ENCODE assay signal across 8 mouse cellular contexts in genomic region chr14:103469464-103470015, GRCm38 (mm10). TPM values are rescaled to one million over a fixed set of nuclear protein-coding genes. Genes with fewer than 3 reads are reported as not detected.
A peak's percentile ranks its signal among the peaks of the same experiment; 100 is the strongest.
DNase-seq lines count a peak whose midpoint lies in the region; ATAC-seq and TF ChIP-seq lines count a peak whose summit lies in the region.

No protein-coding gene starts in this region.

- H3K9ac ChIP-seq in forebrain, embryonic 16.5 days (replicated peaks; ENCODE audit: low read depth, low read length) = 0 out of 2 replicates have a peak overlapping the region, but pooled peaks have one; percentile 13
- no peak overlapping the region for H3K9ac ChIP-seq in hindbrain, embryonic 15.5 days
- no peak overlapping the region for H3K9ac ChIP-seq in stomach, postnatal 0 days (ENCODE audit: low read length)

- TF ChIP-seq CTCF in stomach, postnatal 0 days (IDR thresholded peaks at IDR 0.05; ENCODE audit: low read depth) = peak; percentile 88

- no peak overlapping the region; the same call in 1 of the 2 replicates for H3K4me3 ChIP-seq in forebrain, embryonic 16.5 days (replicated peaks; ENCODE audit: low read length)
- peak overlapping the region; percentile 23 for H3K4me3 ChIP-seq in hindbrain, embryonic 15.5 days
- peak overlapping the region; percentile 13; the same call in 1 of the 2 replicates for H3K4me3 ChIP-seq in stomach, postnatal 0 days (ENCODE audit: low read depth, low read length)

- peak overlapping the region; percentile 31 for H3K4me2 ChIP-seq in forebrain, embryonic 16.5 days (ENCODE audit: low read length)
- peak overlapping the region; percentile 52 for H3K4me2 ChIP-seq in hindbrain, embryonic 15.5 days
- peak overlapping the region; percentile 40 for H3K4me2 ChIP-seq in stomach, postnatal 0 days (replicated peaks; ENCODE audit: low read depth)

- H3K27me3 ChIP-seq in forebrain, embryonic 16.5 days (replicated peaks; ENCODE audit: control insufficient read depth, insufficient read depth, low read length) = no peaks in the 10 kb centered on the region
- no peaks in the 10 kb centered on the region for H3K27me3 ChIP-seq in hindbrain, embryonic 15.5 days
- H3K27me3 ChIP-seq in stomach, postnatal 0 days (ENCODE audit: control insufficient read depth, insufficient read depth, low read length) = no peaks in the 10 kb centered on the region

- H3K9me3 ChIP-seq in forebrain, embryonic 16.5 days (ENCODE audit: control insufficient read depth, low read length) = no peaks in the 10 kb centered on the region
- H3K9me3 ChIP-seq in hindbrain, embryonic 15.5 days = no peaks in the 10 kb centered on the region
- H3K9me3 ChIP-seq in stomach, postnatal 0 days (ENCODE audit: control insufficient read depth, low read length) = no peaks in the 10 kb centered on the region

- peak; percentile 90 for ATAC-seq in cerebellum, adult (ENCODE audit: insufficient number of reproducible peaks, low FRiP score, low TSS enrichment)
- ATAC-seq in forebrain, embryonic 16.5 days = peak; percentile 88
- ATAC-seq in hindbrain, embryonic 15.5 days (ENCODE audit: low FRiP score, low read depth) = peak; percentile 82
- peak; percentile 98 for ATAC-seq in megakaryocyte-erythroid progenitor cell, adult 5-6 weeks (replicated peaks; ENCODE audit: low FRiP score, low TSS enrichment, poor library complexity, severe bottlenecking)
- ATAC-seq in stomach, postnatal 0 days (ENCODE audit: low FRiP score, low TSS enrichment) = peak; percentile 71; the same call in 1 of the 2 replicates

- H3K36me3 ChIP-seq in forebrain, embryonic 16.5 days (ENCODE audit: control insufficient read depth, insufficient read depth) = no peaks in the 10 kb centered on the region
- no peaks in the 10 kb centered on the region for H3K36me3 ChIP-seq in hindbrain, embryonic 15.5 days
- no peaks in the 10 kb centered on the region for H3K36me3 ChIP-seq in stomach, postnatal 0 days (ENCODE audit: control insufficient read depth, insufficient read depth, low read length)

- H3K4me1 ChIP-seq in forebrain, embryonic 16.5 days (replicated peaks; ENCODE audit: control insufficient read depth, insufficient read depth, low read length) = peaks cover 17% of the 10 kb centered on the region
- H3K4me1 ChIP-seq in hindbrain, embryonic 15.5 days (replicated peaks) = peaks cover 18% of the 10 kb centered on the region
- no peaks in the 10 kb centered on the region for H3K4me1 ChIP-seq in stomach, postnatal 0 days (replicated peaks; ENCODE audit: control insufficient read depth, insufficient read depth)

- DNase-seq in spleen, postnatal 36 days (ENCODE audit: low spot score in 2 of 2) = peak; percentile 56 to 77
- no peak for DNase-seq in spleen, postnatal 14 days (ENCODE audit: low spot score in 2 of 2)
- DNase-seq in left cerebral cortex, adult 18-20 months (ENCODE audit: low spot score in 2 of 2) = peak; percentile 49 to 51
- peak; percentile 16 for DNase-seq in stomach, postnatal 0 days (ENCODE audit: low spot score)

- TF ChIP-seq EP300 in stomach, postnatal 0 days (optimal IDR thresholded peaks at IDR 0.05) = no peak

- H3K27ac ChIP-seq in forebrain, embryonic 16.5 days (ENCODE audit: low read length) = no peak overlapping the region
- H3K27ac ChIP-seq in hindbrain, embryonic 15.5 days (replicated peaks) = peak overlapping the region; percentile 61
- no peak overlapping the region for H3K27ac ChIP-seq in stomach, postnatal 0 days (replicated peaks)

- WGBS in forebrain, embryonic 16.5 days = 63% methylated on average over 12 of the region's 12 CpGs
- 52% methylated on average over 12 of the region's 12 CpGs for WGBS in hindbrain, embryonic 15.5 days
- 31% methylated on average over 12 of the region's 12 CpGs for WGBS in stomach, postnatal 0 days

RNA-seq across cellular contexts. Expression of gene Scel, which starts 43.6 kb away (rescaled TPM):
- 0.12 TPM in 1 of 2 replicates, not detected in the other for polyA plus RNA-seq in forebrain, embryonic 16.5 days (2015; fragmentation: Nextera tagmentation; extraction: Ambion mirVana)
- 0.08 and 0.13 TPM in 2 replicates for polyA plus RNA-seq in hindbrain, embryonic 15.5 days (2015; fragmentation: Nextera tagmentation; extraction: Ambion mirVana)
- 1 to 10 TPM; 1.4 to 2.1 TPM for total RNA-seq in left cerebral cortex, adult 18-20 months (2021)
- not detected in 2 replicates for total RNA-seq in megakaryocyte-erythroid progenitor cell, adult 5-6 weeks (2014; fragmentation: Nextera tagmentation)
- total RNA-seq in megakaryocyte-erythroid progenitor cell, adult 5-6 weeks (2017) = not detected in 2 replicates
- polyA plus RNA-seq in stomach, postnatal 0 days (2015; fragmentation: Nextera tagmentation; extraction: Ambion mirVana) = 43.0 and 50.7 TPM in 2 replicates

Comparison
In these comparisons a context has a peak if more than half of its experiments do, and no peak if none do; other contexts are left out.
1. DNase-seq: peak in spleen, postnatal 36 days (2 of 2), left cerebral cortex, adult 18-20 months (2 of 2) and stomach, postnatal 0 days (single experiment); none in spleen, postnatal 14 days (0 of 2).
2. RNA of gene Scel, which starts 43.6 kb away (polyA plus RNA-seq): 43.0 to 50.7 TPM in stomach, postnatal 0 days; 0.08 to 0.13 TPM in hindbrain, embryonic 15.5 days and 0.12 TPM in forebrain, embryonic 16.5 days; every median in the first group is over 10 times any median in the second.
3. Peak in every context shown above with its lines, with median percentiles within 50 percentile points of each other: ATAC-seq and H3K4me2 ChIP-seq.